Mouse (Mus musculus): ENCODE measurements at regions not wholly inside any gene's neighbourhood (a gene's known extent, or its start where the extent isn't known, plus 50 kb on each side); places are given as distances from the start of the nearest gene placed in this dataset.

DNA sequence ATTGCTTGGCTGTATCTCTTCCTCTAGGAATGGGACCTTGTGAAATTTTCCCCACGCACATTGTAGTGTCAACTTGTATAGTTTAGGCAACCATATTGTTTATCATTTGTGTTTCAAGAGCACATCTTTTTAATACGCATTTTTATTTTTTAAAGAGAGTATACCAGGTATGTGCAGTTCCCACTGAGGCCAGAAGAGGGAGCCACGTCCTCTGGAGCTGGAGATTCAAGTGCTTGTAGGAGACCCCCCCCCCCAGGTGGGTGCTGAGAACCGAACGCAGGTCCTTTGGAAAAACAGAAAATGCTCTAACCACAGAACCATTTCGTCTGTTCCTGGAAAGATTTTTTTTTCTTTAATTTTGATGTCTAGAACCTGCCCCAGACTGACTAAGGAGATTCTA lies 161.5 kb downstream of the Dad1 start:
- Histone ChIP-seq H3K9me3 (replicated peaks) (no peaks in the 10 kb centered on the region), H3K36me3 (no peaks in the 10 kb centered on the region), H3K27me3 (replicated peaks) (no peaks in the 10 kb centered on the region), H3K4me2 (no peak overlapping the region), H3K4me1 (no peaks in the 10 kb centered on the region), H3K9ac (replicated peaks) (no peak overlapping the region), H3K4me3 (replicated peaks) (no peak overlapping the region), H3K27ac (replicated peaks) (no peak overlapping the region)
- 90% methylated on average over 6 of the region's 6 CpGs for WGBS
- ATAC-seq (ENCODE audit: low FRiP score), result no peak

GRCm38 (mm10) chr14:54086660-54087059 lies 167.2 kb downstream of the Dad1 start:
- ATAC-seq (ENCODE audit: low FRiP score), result no peak
- Histone ChIP-seq H3K9ac (replicated peaks) (no peak overlapping the region), H3K9me3 (replicated peaks) (no peaks in the 10 kb centered on the region), H3K4me3 (replicated peaks) (no peak overlapping the region), H3K27me3 (replicated peaks) (no peaks in the 10 kb centered on the region), H3K27ac (replicated peaks) (no peak overlapping the region), H3K4me1 (peaks cover 5% of the 10 kb centered on the region; the same call in 1 of the 2 replicates), H3K4me2 (no peak overlapping the region), H3K36me3 (no peaks in the 10 kb centered on the region)
- 81% methylated on average over 11 of the region's 11 CpGs for WGBS

DNA sequence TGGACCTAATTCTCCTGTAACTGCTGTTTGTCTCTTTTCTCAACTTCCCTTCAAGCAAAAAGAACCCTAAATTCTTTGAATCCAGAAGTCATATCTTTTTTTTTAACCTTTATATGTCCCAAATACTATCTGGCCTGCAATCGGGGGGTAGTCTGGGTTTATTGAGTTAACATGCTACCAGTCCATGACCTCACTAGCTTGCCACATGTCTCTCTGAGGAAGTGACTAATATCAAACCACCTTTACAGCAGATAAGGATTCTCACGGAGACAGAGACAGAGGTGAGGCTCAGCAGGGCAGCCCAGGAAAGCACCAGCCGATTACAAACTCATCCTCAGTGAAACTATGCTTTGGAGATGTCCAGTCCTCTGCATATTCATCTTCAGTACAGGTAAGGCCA lies 179.2 kb downstream of the Dad1 start:
- 87% methylated on average over 3 of the region's 3 CpGs for WGBS
- Histone ChIP-seq H3K9me3 (replicated peaks) (no peaks in the 10 kb centered on the region), H3K4me3 (replicated peaks) (no peak overlapping the region), H3K36me3 (no peaks in the 10 kb centered on the region), H3K4me2 (no peak overlapping the region), H3K9ac (replicated peaks) (no peak overlapping the region), H3K27me3 (replicated peaks) (no peaks in the 10 kb centered on the region), H3K27ac (replicated peaks) (no peak overlapping the region), H3K4me1 (peaks cover 9% of the 10 kb centered on the region; the same call in 1 of the 2 replicates)
- ATAC-seq (ENCODE audit: low FRiP score), result no peak

DNA sequence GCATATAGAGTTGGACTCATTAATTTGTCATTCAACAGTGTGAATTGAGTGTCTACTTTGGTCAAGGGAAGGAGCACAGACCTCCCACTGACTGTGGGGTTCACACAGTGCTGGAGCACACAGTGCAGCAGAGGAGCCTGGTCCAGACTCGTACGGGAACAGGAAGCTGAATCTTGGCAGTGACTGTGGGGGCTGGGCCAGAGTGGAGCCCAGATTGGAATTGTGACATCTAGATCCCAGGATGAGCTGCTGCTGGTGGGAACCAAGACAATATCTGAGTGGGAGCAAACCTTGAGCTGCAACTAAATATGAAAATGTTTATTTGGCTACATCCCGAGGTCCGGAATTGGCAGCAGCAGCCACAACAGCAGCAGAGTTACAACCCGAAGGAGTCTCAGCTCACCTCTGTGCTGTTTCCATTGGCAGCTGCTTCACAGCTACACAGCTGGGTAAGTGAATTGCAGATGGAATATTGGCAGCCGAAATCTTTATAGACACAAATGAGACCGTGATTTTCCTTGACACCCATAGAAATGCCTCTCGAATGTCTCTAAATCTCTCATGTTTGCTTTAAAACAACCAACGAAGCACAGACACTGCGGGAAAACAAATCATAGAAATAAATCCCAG lies 181.5 kb downstream of the Dad1 start:
- WGBS, result 64% methylated on average over 10 of the region's 10 CpGs
- ATAC-seq (ENCODE audit: low FRiP score), result no peak
- H3K4me3 ChIP-seq (replicated peaks), result no peak overlapping the region
- peaks cover 9% of the 10 kb centered on the region; the same call in 1 of the 2 replicates for H3K4me1 ChIP-seq
- H3K27ac ChIP-seq (replicated peaks), result peak overlapping the region; percentile 63
- H3K36me3 ChIP-seq, result no peaks in the 10 kb centered on the region
- no peak overlapping the region for H3K9ac ChIP-seq (replicated peaks)
- H3K9me3 ChIP-seq (replicated peaks), result no peaks in the 10 kb centered on the region
- no peaks in the 10 kb centered on the region for H3K27me3 ChIP-seq (replicated peaks)
- peak overlapping the region; percentile 22 for H3K4me2 ChIP-seq

DNA sequence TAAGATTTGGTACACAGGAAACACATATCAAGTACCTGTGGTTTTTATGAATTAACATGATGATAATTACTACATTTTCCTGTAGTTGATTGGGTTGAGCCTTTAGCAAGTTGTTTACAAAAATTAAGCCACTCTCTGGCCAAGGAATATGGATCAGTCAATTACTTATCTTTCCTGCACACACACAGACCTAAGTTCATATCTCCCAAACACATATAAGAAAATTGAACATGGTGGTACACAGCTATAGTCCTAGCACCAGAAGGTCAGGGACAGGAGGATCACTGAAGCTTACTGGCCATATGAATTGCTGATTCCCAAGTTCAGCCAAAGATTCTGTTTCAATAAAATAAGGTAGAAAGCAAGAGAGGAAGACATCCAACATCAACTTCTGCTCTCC lies 183.7 kb downstream of the Dad1 start:
- ATAC-seq (ENCODE audit: low FRiP score), result no peak
- Histone ChIP-seq H3K9me3 (replicated peaks) (no peaks in the 10 kb centered on the region), H3K27ac (replicated peaks) (no peak overlapping the region)

DNA sequence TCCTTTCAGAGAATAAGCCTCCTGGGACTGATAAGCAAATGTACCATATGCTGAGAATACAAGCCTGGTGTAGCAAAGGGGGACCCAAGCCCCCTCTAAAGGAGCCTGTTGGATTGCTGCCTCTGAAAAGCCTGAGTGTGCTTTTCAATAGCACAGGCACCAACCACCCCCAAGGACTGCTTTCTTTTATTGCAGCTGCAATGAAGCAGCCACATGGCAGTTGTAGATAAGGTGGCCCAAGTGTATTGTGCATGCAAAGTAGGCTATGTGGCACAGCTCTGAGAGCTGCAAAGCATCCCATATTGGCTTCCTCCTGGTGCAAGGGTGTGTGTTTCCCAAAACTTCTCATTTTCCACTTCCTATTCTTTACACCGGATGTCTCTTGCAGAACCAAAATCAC lies 185.2 kb downstream of the Dad1 start:
- Histone ChIP-seq H3K27ac (replicated peaks) (no peak overlapping the region), H3K4me1 (peaks cover 18% of the 10 kb centered on the region), H3K9me3 (replicated peaks) (no peaks in the 10 kb centered on the region), H3K4me3 (replicated peaks) (no peak overlapping the region), H3K27me3 (replicated peaks) (no peaks in the 10 kb centered on the region), H3K4me2 (no peak overlapping the region), H3K36me3 (no peaks in the 10 kb centered on the region), H3K9ac (replicated peaks) (no peak overlapping the region)
- ATAC-seq (ENCODE audit: low FRiP score), result peak; percentile 42
- 91% methylated on average over 1 of the region's 1 CpGs for WGBS

More for the DNA sequence above, 183.7 kb downstream of the Dad1 start:
- Histone ChIP-seq H3K27me3 (replicated peaks) (no peaks in the 10 kb centered on the region), H3K36me3 (no peaks in the 10 kb centered on the region), H3K9ac (replicated peaks) (no peak overlapping the region), H3K4me3 (replicated peaks) (no peak overlapping the region), H3K4me1 (peaks cover 11% of the 10 kb centered on the region; the same call in 1 of the 2 replicates), H3K4me2 (no peak overlapping the region)

DNA sequence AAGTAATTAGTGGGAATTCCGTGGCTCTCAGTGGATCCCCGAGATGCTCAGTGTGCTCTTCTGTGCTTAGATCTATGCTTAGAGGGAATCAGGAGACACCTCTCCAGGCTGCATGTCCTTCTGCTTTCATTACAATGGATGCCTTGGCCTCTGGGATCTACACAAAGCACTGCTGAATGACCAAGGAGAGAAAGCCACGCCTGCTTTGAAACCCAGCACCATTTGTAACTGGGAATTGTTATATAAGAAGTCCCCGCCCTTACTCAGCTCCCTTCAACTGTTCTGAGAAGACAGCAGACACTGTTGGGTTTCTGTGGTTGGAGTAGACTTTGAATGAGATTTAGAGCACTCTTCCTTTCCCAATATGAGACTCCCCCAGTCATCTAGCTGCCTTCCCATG lies 188.4 kb downstream of the Dad1 start:
- no peak for ATAC-seq (ENCODE audit: low FRiP score)
- no peak overlapping the region for H3K4me2 ChIP-seq
- H3K27me3 ChIP-seq (replicated peaks), result no peaks in the 10 kb centered on the region
- H3K9ac ChIP-seq (replicated peaks), result no peak overlapping the region
- H3K9me3 ChIP-seq (replicated peaks), result no peaks in the 10 kb centered on the region
- H3K4me3 ChIP-seq (replicated peaks), result no peak overlapping the region
- 73% methylated on average over 4 of the region's 4 CpGs for WGBS
- H3K36me3 ChIP-seq, result no peaks in the 10 kb centered on the region
- H3K27ac ChIP-seq (replicated peaks), result 0 out of 2 replicates have a peak overlapping the region, but pooled peaks have one; percentile 15
- peaks cover 10% of the 10 kb centered on the region for H3K4me1 ChIP-seq

- peak overlapping the region; percentile 38 for H3K4me2 ChIP-seq
- H3K27ac ChIP-seq (replicated peaks), result 0 out of 2 replicates have a peak overlapping the region, but pooled peaks have one; percentile 15
- 0 out of 2 replicates have a peak overlapping the region, but pooled peaks have one; percentile 2 for H3K9ac ChIP-seq (replicated peaks)
- H3K4me3 ChIP-seq (replicated peaks), result no peak overlapping the region
- ATAC-seq (ENCODE audit: low FRiP score), result peak; percentile 45
- WGBS, result 28% methylated on average over 11 of the region's 11 CpGs
- peaks cover 16% of the 10 kb centered on the region for H3K4me1 ChIP-seq
- H3K36me3 ChIP-seq, result no peaks in the 10 kb centered on the region
- H3K9me3 ChIP-seq (replicated peaks), result no peaks in the 10 kb centered on the region
- H3K27me3 ChIP-seq (replicated peaks), result no peaks in the 10 kb centered on the region
Observed at GRCm38 (mm10) chr14:54064541-54065402, 189.1 kb downstream of the Dad1 start.

- Histone ChIP-seq H3K4me3 (replicated peaks) (no peak overlapping the region), H3K4me2 (no peak overlapping the region), H3K9ac (replicated peaks) (no peak overlapping the region), H3K9me3 (replicated peaks) (no peaks in the 10 kb centered on the region), H3K27me3 (replicated peaks) (no peaks in the 10 kb centered on the region), H3K36me3 (no peaks in the 10 kb centered on the region), H3K4me1 (peaks cover 23% of the 10 kb centered on the region), H3K27ac (replicated peaks) (no peak overlapping the region)
- no peak for ATAC-seq (ENCODE audit: low FRiP score)
- WGBS, result 33% methylated on average over 3 of the region's 3 CpGs
Observed at GRCm38 (mm10) chr14:54061570-54061969, 192.3 kb downstream of the Dad1 start.

- peaks cover 16% of the 10 kb centered on the region for H3K4me1 ChIP-seq
- H3K27ac ChIP-seq (replicated peaks), result peak overlapping the region; percentile 6
- no peaks in the 10 kb centered on the region for H3K9me3 ChIP-seq (replicated peaks)
- no peak overlapping the region for H3K4me2 ChIP-seq
- WGBS, result 26% methylated on average over 4 of the region's 4 CpGs
- H3K9ac ChIP-seq (replicated peaks), result no peak overlapping the region
- peak; percentile 89 for ATAC-seq (ENCODE audit: low FRiP score)
- no peaks in the 10 kb centered on the region for H3K36me3 ChIP-seq
- H3K27me3 ChIP-seq (replicated peaks), result no peaks in the 10 kb centered on the region
- no peak overlapping the region for H3K4me3 ChIP-seq (replicated peaks)
Observed at GRCm38 (mm10) chr14:54059776-54060175, 194.1 kb downstream of the Dad1 start.

- WGBS, result 77% methylated on average over 6 of the region's 6 CpGs
- H3K4me3 ChIP-seq (replicated peaks), result no peak overlapping the region
- H3K36me3 ChIP-seq, result no peaks in the 10 kb centered on the region
- H3K27me3 ChIP-seq (replicated peaks), result no peaks in the 10 kb centered on the region
- H3K4me1 ChIP-seq, result peaks cover 14% of the 10 kb centered on the region
- no peaks in the 10 kb centered on the region for H3K9me3 ChIP-seq (replicated peaks)
- H3K4me2 ChIP-seq, result no peak overlapping the region
- no peak for ATAC-seq (ENCODE audit: low FRiP score)
- H3K9ac ChIP-seq (replicated peaks), result no peak overlapping the region
- H3K27ac ChIP-seq (replicated peaks), result no peak overlapping the region
Observed at GRCm38 (mm10) chr14:54059096-54059495, 194.8 kb downstream of the Dad1 start.

DNA sequence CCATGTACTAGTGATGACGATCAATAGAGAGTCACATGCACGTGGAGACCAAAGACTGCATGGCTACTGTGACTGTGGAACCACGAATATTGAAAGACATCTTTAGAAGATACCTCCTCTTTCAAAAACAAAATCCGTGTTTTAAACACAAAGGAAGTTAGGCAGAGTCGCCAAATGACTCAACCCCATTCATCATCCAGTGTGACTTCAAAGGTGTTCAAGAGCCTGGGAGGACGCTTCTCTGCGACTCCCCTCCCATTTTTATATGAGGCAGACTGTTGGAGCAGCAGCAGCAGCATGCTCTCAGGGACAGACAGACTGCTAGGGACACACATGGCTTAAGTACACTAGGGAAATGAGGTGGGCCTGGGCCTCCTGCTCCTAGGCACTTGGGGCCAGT lies 197.2 kb downstream of the Dad1 start:
- Histone ChIP-seq H3K4me1 (peaks cover 14% of the 10 kb centered on the region), H3K9me3 (replicated peaks) (no peaks in the 10 kb centered on the region), H3K36me3 (no peaks in the 10 kb centered on the region), H3K4me3 (replicated peaks) (no peak overlapping the region), H3K4me2 (no peak overlapping the region), H3K27ac (replicated peaks) (no peak overlapping the region), H3K27me3 (replicated peaks) (no peaks in the 10 kb centered on the region), H3K9ac (replicated peaks) (no peak overlapping the region)
- 57% methylated on average over 7 of the region's 7 CpGs for WGBS
- no peak for ATAC-seq (ENCODE audit: low FRiP score)

All from neural tube, embryonic 15.5 days (tissue).